Mouse (Mus musculus): ENCODE results near the gene Armc12.

GRCm38 (mm10) chr17:28486720-28487119 lies 43.9 kb upstream of the Armc12 start:
- TF ChIP-seq GATA1 (IDR thresholded peaks at IDR 0.05; ENCODE audit: low read length): no peak
- no peak for TF ChIP-seq TAL1 (IDR thresholded peaks at IDR 0.05; ENCODE audit: low read length)
